Mouse (Mus musculus): ENCODE measurements around the gene 1700016D06Rik.
A peak's percentile ranks its signal among the peaks of the same experiment; 100 is the strongest.

1700016D06Rik gene

DNA sequence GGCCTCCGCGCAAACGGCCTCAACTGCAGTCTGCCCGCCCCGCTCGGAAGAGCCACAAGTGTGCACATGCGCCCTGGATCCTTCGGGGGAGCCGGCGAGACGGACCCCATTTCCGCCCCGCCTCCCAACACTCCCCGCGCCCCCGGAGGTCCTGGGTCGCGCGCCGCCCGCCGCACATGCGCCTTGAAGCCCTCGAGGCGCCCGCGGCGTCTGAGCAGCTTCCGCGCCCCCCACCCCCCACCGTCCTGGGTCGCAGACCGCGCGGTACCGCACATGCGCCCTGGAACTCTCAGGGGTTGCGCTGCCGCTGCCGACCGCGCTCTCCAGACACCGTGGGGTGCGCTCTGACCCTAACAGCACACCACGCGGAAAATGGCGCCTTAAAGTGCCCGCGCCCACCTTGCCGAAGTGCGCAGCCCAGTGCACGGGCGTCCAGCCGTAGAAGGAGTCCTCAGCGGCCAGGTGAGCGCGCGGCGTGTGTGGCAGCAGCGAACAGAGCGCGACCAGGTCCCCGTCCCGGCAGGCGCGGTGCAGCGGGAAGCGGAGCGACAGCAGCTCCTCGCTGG, 65.8 kb downstream of the 1700016D06Rik start:
- DNase-seq (ENCODE audit: low spot score): peak; percentile 87

DNA sequence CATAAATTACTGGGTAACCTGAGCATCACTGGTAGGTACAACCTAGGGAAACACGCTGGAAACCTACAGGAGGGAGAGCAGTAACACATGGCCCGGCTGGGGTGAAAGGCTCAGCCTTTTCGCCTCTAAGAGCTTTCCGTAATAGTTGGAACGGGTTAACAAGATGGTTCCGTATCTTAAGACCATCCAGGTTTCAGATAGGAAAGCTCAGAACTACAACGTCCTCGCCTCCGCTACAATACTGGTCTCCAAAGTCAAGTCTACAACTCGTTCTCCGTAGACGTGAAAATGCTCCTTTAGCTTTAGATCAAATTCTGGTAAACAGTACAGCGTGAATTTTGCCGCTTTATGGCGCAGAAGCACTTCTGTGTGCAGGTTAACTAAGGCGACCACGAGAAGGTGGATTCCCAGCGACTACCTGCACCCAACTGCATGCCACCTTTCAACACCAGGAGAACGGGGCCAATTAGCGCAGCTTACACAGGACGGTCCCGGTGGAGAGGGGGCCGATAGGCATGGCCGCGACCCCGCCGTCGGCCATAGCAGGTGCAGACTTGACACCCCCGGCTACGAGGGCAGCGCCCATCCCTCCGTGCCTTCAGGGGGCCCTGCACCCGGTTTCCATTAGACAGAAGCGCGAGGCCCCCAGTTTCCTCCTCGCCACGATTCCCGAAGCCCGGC, 66.4 kb downstream of the 1700016D06Rik start:
- no peak for DNase-seq (ENCODE audit: low spot score)

DNA sequence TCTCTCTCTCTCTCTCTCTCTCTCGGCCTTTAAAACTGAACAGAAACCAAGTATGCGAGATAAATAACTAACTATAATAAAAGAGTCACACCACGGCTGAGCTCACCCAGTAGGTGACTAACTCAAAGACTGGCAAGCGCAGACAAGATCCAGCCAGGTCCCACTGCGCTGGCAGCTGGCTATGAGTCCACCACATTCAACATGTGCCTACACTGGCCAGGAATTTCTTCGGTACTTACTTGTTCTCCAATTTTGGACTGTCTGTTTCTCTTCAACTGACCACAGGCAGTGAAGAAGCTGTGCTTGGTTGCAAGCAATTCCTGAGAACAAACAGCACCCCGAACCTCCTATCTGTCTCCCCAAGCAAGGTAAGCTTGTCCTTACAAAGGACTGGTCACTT, 67.4 kb downstream of the 1700016D06Rik start:
- DNase-seq (ENCODE audit: low spot score): no peak

GRCm38 (mm10) chr8:11632406-11632805, 68.5 kb downstream of the 1700016D06Rik start:
- peak; percentile 84 for DNase-seq (ENCODE audit: low spot score)

- DNase-seq (ENCODE audit: low spot score): peak; percentile 22
These were observed 71.7 kb downstream of the 1700016D06Rik start for GRCm38 (mm10) chr8:11629206-11629605.

DNA sequence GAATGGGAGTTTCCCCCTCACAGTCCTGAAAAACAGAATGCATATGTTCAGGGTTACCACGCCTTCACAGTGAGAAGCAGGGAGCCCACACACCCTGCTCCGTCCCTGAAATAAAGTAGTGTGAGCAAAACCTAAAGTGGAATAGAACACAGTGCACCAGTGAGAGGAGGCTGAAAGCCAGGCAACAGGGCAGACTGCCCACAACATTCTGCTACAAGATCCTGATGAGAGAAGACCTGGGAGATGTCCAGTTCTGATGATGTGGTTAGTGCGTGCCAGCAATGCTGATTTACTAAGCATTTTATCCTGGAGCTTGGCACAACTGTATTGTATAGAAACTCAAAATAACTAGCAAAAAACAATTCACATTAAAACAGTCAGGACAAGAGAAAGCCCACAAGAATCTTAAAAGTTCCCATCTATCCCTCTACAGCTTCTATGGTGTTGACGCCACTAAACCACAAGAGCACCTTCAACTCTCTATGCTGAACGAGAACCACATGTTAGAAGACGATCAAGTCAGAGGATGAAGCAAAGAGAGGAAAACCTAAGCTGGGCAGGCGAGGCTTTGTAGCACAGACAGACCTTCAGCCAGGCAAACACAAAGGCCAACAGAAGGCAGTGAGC, 72.2 kb downstream of the 1700016D06Rik start:
- DNase-seq (ENCODE audit: low spot score): peak; percentile 15

DNA sequence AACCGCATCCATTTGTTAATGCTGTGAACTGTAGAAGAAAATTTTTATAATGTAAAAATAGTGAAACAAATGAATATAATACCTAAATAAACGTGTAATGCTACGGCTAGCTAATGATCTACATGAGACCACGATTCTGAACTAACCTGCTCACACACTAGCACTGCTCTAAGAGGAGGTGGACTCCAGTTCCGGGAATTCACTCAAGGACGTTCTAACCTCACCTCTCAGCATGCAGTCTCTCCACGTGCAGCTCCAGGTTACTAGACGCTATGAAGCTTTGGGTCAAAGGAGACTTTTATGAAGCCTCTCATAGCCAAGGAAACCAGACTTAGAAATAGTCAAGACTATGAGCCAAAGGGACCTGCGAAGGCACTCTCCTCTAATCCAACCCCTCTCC, 73.1 kb downstream of the 1700016D06Rik start:
- no peak for DNase-seq (ENCODE audit: low spot score)

- DNase-seq (ENCODE audit: low spot score): no peak
These were observed 75.8 kb downstream of the 1700016D06Rik start for GRCm38 (mm10) chr8:11625084-11625483.

- no peak for DNase-seq (ENCODE audit: low spot score)
These were observed 81.8 kb downstream of the 1700016D06Rik start for GRCm38 (mm10) chr8:11619091-11619490.

DNA sequence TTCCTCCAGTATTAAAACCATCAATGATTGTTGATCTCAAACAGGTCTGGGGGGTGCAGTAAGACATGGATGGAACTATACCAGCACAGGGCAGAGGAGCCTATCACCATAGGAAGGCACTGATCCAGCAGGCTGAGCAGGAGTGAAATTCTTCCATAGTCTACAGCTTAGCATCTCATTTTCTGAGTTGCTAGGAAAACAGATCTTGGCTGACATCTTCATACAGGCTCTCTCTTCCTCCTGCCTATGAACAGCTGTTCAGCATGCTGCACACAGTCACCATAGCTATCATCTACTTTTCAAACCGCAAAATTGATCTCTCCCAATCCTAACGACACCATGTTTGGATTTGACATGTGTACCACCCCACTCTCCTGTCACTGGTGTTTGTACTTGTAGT, 82.8 kb downstream of the 1700016D06Rik start:
- DNase-seq (ENCODE audit: low spot score): no peak

GRCm38 (mm10) chr8:11616294-11616693, 84.6 kb downstream of the 1700016D06Rik start:
- DNase-seq (ENCODE audit: low spot score): no peak

DNA sequence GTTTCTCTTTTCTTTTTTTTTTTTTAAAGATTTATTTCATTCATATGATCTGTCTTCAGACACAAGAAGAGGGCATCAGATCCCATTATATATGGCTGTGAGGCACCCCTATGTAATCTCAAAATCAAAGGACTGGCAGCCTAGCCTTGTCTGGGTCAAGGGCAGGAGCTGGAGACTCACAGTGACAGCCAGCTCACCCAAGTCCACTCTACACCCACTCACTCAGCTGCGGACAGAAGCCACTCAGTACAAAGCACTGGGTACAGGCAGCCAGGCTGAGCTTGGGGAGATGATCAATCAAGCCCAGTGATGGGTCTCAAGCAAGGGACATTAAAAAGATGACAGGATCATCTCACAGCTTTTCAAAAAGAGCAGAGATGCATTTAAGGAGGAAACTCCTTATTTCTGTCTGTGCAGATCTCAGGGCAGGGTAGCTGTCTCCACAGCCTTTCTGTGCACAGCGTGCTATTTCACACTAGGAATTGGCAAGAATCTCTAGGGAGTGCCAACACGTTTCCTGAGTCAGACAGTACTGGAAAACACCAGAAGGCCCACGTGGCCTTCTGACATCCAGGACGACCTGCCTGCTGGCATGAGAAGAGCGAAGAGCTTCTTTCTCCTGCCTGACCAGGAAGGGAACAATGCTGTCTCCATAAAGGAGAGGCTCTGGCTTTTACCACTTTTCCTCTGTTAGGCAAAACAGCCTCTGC, 86.6 kb downstream of the 1700016D06Rik start:
- DNase-seq (ENCODE audit: low spot score): no peak

DNA sequence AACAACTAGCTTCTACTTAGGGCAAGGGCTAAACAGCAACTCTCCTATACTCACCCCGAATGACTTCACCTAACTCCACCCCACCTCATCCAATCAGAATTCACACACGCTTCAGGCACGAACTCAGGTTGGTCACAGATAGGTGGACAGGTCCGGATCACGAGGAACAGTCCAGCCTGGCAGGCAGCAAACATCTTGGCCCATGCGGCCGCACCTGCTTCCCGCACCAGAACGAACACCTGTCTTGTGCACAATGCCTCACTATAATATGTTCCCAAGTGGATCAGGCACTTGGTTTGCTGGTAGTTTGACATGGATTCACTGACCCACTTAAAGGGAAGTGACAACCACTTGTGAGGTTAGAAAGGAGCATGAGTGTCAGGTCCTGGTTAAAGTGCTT, 92.0 kb downstream of the 1700016D06Rik start:
- DNase-seq (ENCODE audit: low spot score): no peak
